Mouse (Mus musculus) liver, embryonic 12.5 days (tissue): ENCODE measurements at regions not wholly inside any gene's neighbourhood (a gene's known extent, or its start where the extent isn't known, plus 50 kb on each side); places are given as distances from the start of the nearest gene placed in this dataset.

Source experiments
- ATAC-seq: fragments of 200-750 bp; cut with Nextera tagmentation; 2 replicates; pipeline ENCODE4 v1.8.0; 2017; ENCODE audit warnings: moderate number of reproducible peaks, mild to moderate bottlenecking, moderate library complexity
- H3K27ac ChIP-seq: fragments of 300-500 bp; sonication (generic); 2 replicates; pipeline ENCODE4 v1.5.1; 2016; ENCODE audit warnings: mild to moderate bottlenecking
- H3K27me3 ChIP-seq: fragments of 300-500 bp; sonication (generic); replicated peaks from 2 replicates; pipeline ENCODE4 v1.6.1; 2016; ENCODE audit warnings: mild to moderate bottlenecking, moderate library complexity
- H3K36me3 ChIP-seq: fragments of 300-500 bp; sonication (generic); 2 replicates; pipeline ENCODE4 v1.6.1; 2016; ENCODE audit warnings: mild to moderate bottlenecking, moderate library complexity
- H3K4me1 ChIP-seq: fragments of 300-500 bp; sonication (generic); 2 replicates; pipeline ENCODE4 v1.6.1; 2016
- H3K4me2 ChIP-seq: fragments of 300-500 bp; sonication (generic); 2 replicates; pipeline ENCODE4 v1.6.1; 2016; ENCODE audit warnings: mild to moderate bottlenecking, moderate library complexity
- H3K4me3 ChIP-seq: fragments of 300-500 bp; sonication (generic); 2 replicates; pipeline ENCODE4 v1.5.1; 2016; ENCODE audit warnings: mild to moderate bottlenecking, moderate library complexity
- H3K9ac ChIP-seq: fragments of 300-500 bp; sonication (generic); 2 replicates; pipeline ENCODE4 v1.6.1; 2016; ENCODE audit warnings: mild to moderate bottlenecking, moderate library complexity
- H3K9me3 ChIP-seq: fragments of 300-500 bp; sonication (generic); replicated peaks from 2 replicates; pipeline ENCODE4 v1.6.1; 2016; ENCODE audit warnings: mild to moderate bottlenecking, moderate library complexity
- WGBS: fragments of 180-500 bp; shearing (Covaris S2); methylation state at CpG from one replicate; pipeline ENCODE4 v1.1.7; 2016; ENCODE audit not compliant: insufficient replicate concordance; 5-methylcytosine and 5-hydroxymethylcytosine counted together

DNA sequence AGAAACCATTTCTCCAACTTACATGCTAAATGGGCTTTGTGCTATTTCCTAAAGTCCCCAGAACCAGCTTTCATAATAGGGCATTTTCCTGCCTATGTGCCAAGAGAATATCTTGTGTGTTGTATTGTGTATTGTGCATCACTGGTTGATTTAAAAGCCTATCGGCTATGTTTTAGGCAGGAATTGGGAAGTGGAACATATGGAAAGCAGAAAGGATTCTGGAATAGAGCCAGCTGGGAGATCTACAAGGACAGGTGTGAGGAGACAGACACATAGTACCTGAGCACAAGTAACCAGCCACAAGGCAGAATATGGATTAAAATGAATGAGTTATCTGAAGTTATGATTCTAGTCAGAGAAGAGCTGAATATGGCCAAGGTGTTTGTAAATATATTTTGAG is 236.0 kb downstream of the 1190002N15Rik start:
- Histone ChIP-seq H3K4me1 (no peaks in the 10 kb centered on the region), H3K36me3 (no peaks in the 10 kb centered on the region), H3K4me2 (no peak overlapping the region), H3K27me3 (no peaks in the 10 kb centered on the region), H3K27ac (no peak overlapping the region), H3K9me3 (no peaks in the 10 kb centered on the region), H3K4me3 (no peak overlapping the region), H3K9ac (no peak overlapping the region)
- 67% methylated on average over 1 of the region's 1 CpGs for WGBS
- ATAC-seq = no peak

GRCm38 (mm10) chr9:94295431-94295830 is 242.4 kb downstream of the 1190002N15Rik start:
- Histone ChIP-seq H3K27me3 (no peaks in the 10 kb centered on the region), H3K36me3 (no peaks in the 10 kb centered on the region), H3K9me3 (no peaks in the 10 kb centered on the region), H3K4me2 (no peak overlapping the region), H3K4me1 (no peaks in the 10 kb centered on the region), H3K9ac (no peak overlapping the region), H3K4me3 (no peak overlapping the region), H3K27ac (no peak overlapping the region)
- no peak for ATAC-seq
- WGBS = 52% methylated on average over 6 of the region's 6 CpGs

GRCm38 (mm10) chr9:94292147-94292546 is 245.7 kb downstream of the 1190002N15Rik start:
- 47% methylated on average over 3 of the region's 3 CpGs for WGBS
- H3K36me3 ChIP-seq = no peaks in the 10 kb centered on the region
- no peaks in the 10 kb centered on the region for H3K27me3 ChIP-seq
- no peak overlapping the region for H3K9ac ChIP-seq
- no peak overlapping the region for H3K27ac ChIP-seq
- no peak overlapping the region for H3K4me2 ChIP-seq
- no peak overlapping the region for H3K4me3 ChIP-seq
- no peaks in the 10 kb centered on the region for H3K4me1 ChIP-seq
- ATAC-seq = no peak
- H3K9me3 ChIP-seq = no peaks in the 10 kb centered on the region

- H3K4me2 ChIP-seq = no peak overlapping the region
- H3K9ac ChIP-seq = no peak overlapping the region
- H3K36me3 ChIP-seq = no peaks in the 10 kb centered on the region
- ATAC-seq = no peak
- H3K4me3 ChIP-seq = no peak overlapping the region
- H3K9me3 ChIP-seq = no peaks in the 10 kb centered on the region
- H3K27ac ChIP-seq = no peak overlapping the region
- no peaks in the 10 kb centered on the region for H3K4me1 ChIP-seq
- H3K27me3 ChIP-seq = no peaks in the 10 kb centered on the region
Observed at GRCm38 (mm10) chr9:94289546-94289945, 248.3 kb downstream of the 1190002N15Rik start.

DNA sequence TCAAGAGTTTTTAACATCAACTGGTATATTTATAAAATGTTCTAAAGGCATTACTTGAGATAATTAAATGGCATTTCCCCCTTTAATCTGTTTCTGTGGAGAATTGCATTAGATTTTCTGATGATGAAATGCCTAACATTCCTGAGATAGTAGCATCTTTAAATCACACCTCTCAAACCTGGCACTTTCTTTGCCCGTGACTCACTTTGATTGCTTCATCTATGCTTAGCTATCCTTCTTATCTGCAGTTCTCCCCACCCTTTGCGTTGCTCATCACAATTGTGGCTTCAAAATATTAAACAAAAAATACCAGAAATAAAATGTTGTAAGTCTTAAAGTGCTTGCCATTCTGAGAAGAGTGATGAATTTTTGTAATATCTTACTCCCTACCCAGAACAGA is 250.3 kb downstream of the 1190002N15Rik start:
- 52% methylated on average over 2 of the region's 2 CpGs for WGBS
- H3K4me2 ChIP-seq = no peak overlapping the region
- no peak for ATAC-seq

DNA sequence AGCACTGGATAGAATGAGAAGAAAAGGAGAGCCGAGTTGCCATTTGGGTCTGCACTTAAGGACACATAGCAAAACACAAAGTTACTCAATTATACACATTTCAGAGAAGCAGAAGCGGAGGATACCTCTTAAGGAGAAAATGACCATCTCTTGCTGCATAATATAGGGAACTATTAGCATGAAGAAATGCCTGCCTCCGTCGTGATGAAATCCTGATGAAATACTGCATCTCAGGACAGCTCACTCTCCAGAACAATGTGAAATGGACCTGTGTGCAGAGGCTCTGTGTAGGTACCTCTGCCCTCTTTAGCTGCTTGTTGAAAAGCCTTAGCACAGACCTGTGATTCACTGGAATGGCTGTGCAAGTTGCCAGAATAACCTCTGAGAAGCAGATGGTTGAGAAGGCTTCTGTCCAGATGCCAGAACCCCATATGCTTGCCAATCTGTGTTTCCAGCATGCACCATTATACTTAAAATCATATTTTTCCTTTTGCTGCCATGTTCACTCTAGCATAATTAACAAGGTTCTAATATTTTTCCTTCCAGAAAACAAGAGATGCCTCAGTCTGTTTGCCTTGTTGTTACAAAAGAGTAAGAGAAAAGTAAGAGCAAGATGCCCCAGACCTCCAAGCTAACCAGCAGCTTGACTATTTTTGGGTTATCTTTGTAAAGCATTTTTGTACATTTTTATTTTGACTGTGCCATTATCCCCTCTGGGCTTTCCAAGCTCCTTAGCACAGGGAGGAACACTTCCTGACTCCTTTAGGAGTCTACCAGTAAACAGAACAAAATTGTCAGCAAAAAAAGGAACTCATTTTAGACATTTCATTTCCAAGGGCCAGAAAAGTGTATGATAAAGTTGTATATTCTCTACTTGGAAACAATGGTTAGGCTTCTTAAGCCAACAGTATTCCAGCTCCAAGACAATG is 259.0 kb downstream of the 1190002N15Rik start:
- no peak overlapping the region for H3K4me3 ChIP-seq
- no peaks in the 10 kb centered on the region for H3K4me1 ChIP-seq
- ATAC-seq = no peak
- H3K36me3 ChIP-seq = no peaks in the 10 kb centered on the region
- no peak overlapping the region for H3K4me2 ChIP-seq
- no peaks in the 10 kb centered on the region for H3K9me3 ChIP-seq
- 62% methylated on average over 4 of the region's 4 CpGs for WGBS
- H3K27me3 ChIP-seq = no peaks in the 10 kb centered on the region
- H3K9ac ChIP-seq = no peak overlapping the region
- H3K27ac ChIP-seq = no peak overlapping the region

More for the DNA sequence above, 250.3 kb downstream of the 1190002N15Rik start:
- Histone ChIP-seq H3K9me3 (no peaks in the 10 kb centered on the region), H3K9ac (no peak overlapping the region), H3K36me3 (no peaks in the 10 kb centered on the region), H3K27me3 (no peaks in the 10 kb centered on the region), H3K27ac (no peak overlapping the region), H3K4me1 (no peaks in the 10 kb centered on the region), H3K4me3 (no peak overlapping the region)

DNA sequence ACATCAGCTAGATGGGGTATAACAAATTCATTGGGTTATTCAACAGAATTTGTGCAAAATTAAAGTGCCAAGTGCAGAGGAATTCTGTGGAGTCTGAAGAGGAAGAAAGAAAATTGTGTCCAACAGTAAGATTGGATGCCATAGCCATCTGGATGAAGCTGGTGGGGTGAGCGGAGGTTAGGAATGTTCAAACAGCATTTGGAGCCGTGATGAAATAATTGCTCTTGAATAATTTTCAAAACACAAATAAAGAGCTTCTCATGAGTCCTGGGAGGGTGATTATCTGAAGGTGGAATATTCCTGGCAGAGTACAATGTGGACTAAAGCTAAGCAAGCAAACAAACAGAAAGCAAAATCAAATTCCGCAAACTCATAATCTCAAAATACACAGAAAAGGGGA is 260.8 kb downstream of the 1190002N15Rik start:
- Histone ChIP-seq H3K9me3 (no peaks in the 10 kb centered on the region), H3K4me3 (no peak overlapping the region), H3K27me3 (no peaks in the 10 kb centered on the region), H3K9ac (no peak overlapping the region), H3K4me1 (no peaks in the 10 kb centered on the region), H3K36me3 (no peaks in the 10 kb centered on the region), H3K27ac (no peak overlapping the region), H3K4me2 (no peak overlapping the region)
- WGBS = 67% methylated on average over 3 of the region's 3 CpGs
- ATAC-seq = no peak

DNA sequence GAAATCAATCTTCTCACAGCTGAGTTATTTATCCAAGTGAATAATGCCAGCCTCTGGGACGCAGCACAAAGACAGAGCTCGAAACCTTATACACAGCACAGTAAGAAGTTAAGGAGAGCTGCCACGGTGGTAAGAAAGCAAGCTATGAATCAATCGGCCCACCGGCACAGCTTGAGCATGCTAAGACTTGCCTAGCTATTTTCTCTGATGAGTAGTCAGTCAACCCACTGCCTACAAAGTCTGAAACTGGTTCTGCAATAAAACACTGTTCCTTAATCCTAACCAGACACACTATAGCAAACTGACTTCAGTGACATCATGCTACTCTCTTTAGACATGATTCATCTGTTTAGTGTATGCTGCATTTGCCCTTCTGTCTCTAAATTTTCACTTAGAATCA is 268.7 kb downstream of the 1190002N15Rik start:
- Histone ChIP-seq H3K27me3 (no peaks in the 10 kb centered on the region), H3K4me2 (no peak overlapping the region), H3K36me3 (no peaks in the 10 kb centered on the region), H3K27ac (no peak overlapping the region), H3K4me3 (no peak overlapping the region), H3K9me3 (no peaks in the 10 kb centered on the region), H3K4me1 (no peaks in the 10 kb centered on the region), H3K9ac (no peak overlapping the region)
- 77% methylated on average over 5 of the region's 5 CpGs for WGBS
- no peak for ATAC-seq

DNA sequence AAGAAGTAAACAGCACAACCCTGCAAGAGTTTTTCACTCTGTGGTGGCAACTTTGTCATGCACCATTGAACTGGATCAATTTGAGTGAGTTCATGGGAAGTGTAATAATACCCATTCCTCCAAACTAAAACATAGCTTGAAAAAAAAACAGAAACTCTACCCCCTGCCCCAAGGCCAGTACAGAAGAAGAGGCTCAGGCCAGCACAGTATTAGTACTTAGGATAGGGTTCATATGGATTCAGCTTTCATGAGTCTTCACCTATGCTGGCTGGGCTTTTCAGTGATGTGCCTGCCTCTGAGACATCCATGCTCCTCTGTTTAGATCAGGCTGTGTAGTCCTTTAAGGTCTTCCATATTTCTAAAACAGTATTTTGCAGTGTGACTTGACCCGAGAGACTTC is 270.6 kb downstream of the 1190002N15Rik start:
- no peak for ATAC-seq
- 59% methylated on average over 1 of the region's 1 CpGs for WGBS
- Histone ChIP-seq H3K9me3 (no peaks in the 10 kb centered on the region), H3K4me3 (no peak overlapping the region), H3K4me2 (no peak overlapping the region), H3K27ac (no peak overlapping the region), H3K36me3 (no peaks in the 10 kb centered on the region), H3K27me3 (no peaks in the 10 kb centered on the region), H3K9ac (no peak overlapping the region), H3K4me1 (no peaks in the 10 kb centered on the region)

DNA sequence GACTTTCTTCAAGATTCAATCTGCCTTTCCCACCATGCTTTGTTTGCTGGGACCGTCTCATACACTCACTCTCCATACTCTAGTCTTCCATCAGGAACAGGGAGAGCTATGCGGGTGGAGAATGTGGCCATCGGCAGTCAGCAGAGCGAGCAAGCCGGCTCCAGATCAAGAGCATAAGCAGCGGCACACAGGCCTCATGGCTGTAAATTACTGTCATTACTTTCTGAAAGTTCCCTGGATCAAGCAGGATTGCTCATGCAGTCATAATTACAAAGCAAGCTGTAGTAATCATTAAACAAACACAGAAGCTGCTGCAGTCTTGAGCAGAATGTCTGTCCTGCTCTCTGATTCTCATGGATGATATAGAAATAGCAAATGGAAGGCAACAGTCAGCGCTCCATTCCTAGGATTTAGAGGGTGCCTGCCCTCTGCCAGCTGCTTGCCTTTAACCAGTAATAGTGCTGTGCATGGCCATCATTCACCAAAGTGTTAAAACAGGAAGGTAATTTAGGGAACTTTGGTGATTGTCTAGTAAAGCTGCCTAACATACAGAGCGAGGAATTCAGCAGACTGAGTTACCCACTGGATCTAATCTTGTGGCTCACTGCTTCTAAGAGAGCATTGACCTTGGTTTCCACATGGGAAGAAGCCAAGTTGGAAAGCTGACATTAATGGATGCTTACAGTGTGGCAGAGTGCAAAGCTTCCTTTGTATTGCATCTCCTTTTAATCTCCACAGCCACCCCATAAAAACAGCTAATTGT is 298.2 kb downstream of the 1190002N15Rik start:
- Histone ChIP-seq H3K9ac (no peak overlapping the region), H3K27me3 (no peaks in the 10 kb centered on the region), H3K9me3 (no peaks in the 10 kb centered on the region), H3K27ac (no peak overlapping the region), H3K36me3 (no peaks in the 10 kb centered on the region), H3K4me2 (no peak overlapping the region), H3K4me3 (no peak overlapping the region), H3K4me1 (no peaks in the 10 kb centered on the region)
- no peak for ATAC-seq
- 64% methylated on average over 8 of the region's 8 CpGs for WGBS

- Histone ChIP-seq H3K4me2 (no peak overlapping the region), H3K27me3 (no peaks in the 10 kb centered on the region), H3K9ac (no peak overlapping the region), H3K4me1 (no peaks in the 10 kb centered on the region), H3K4me3 (no peak overlapping the region), H3K36me3 (no peaks in the 10 kb centered on the region), H3K9me3 (no peaks in the 10 kb centered on the region), H3K27ac (no peak overlapping the region)
- no peak for ATAC-seq
Observed at GRCm38 (mm10) chr9:94238565-94238964, 299.3 kb downstream of the 1190002N15Rik start.

DNA sequence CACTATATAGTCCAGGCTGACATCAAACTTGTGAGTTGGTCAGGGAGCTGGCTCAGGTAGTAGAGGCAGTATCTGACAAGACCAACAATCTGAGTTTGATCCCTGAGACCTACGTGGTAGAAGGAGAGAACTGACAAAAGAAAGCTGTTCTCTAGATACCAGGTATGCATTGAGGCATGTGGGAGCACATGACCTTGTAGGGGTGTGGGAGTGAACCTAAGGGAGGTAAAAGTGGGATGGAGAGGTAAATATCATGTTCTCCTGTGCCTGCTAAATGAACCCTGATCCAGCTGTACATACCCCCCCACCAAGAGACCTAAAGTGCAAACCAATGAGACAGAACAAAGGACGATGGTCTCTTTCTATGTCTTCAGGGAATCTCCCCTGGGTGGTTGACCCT is 308.3 kb downstream of the 1190002N15Rik start:
- H3K9ac ChIP-seq = no peak overlapping the region
- H3K36me3 ChIP-seq = no peaks in the 10 kb centered on the region
- no peak overlapping the region for H3K4me3 ChIP-seq
- 60% methylated on average over 2 of the region's 2 CpGs for WGBS
- no peaks in the 10 kb centered on the region for H3K27me3 ChIP-seq
- H3K4me2 ChIP-seq = no peak overlapping the region
- H3K4me1 ChIP-seq = no peaks in the 10 kb centered on the region
- ATAC-seq = no peak
- H3K27ac ChIP-seq = no peak overlapping the region
- no peaks in the 10 kb centered on the region for H3K9me3 ChIP-seq
